Mouse (Mus musculus) ES-E14 (cell line): ENCODE measurements at regions not wholly inside any gene's neighbourhood (a gene's known extent, or its start where the extent isn't known, plus 50 kb on each side); places are given as distances from the start of the nearest gene placed in this dataset.

Source experiments
- DNase-seq: peaks from one replicate; pipeline ENCODE4 v3.0.0-alpha.2; 2013; ENCODE audit warnings: low read depth, low spot score
- H3K27ac ChIP-seq: 2 replicates; pipeline ENCODE4 v1.5.1; 2012; ENCODE audit warnings: low read depth, mild to moderate bottlenecking, low read length, moderate library complexity, mixed read lengths; ENCODE audit not compliant: poor library complexity, insufficient read depth, severe bottlenecking
- H3K36me3 ChIP-seq: 2 replicates; pipeline ENCODE4 v1.6.1; 2012; ENCODE audit warnings: mild to moderate bottlenecking, low read length, moderate library complexity, mixed read lengths; ENCODE audit not compliant: control insufficient read depth, poor library complexity, insufficient read depth, severe bottlenecking
- H3K4me1 ChIP-seq, 2 experiments: fragments of 150-350 bp in 1 of 2; sonication (generic) in 1 of 2; 2 replicates each; pipeline ENCODE4 v1.6.1; 2012; ENCODE audit warnings: low read length in 2 of 2, mild to moderate bottlenecking in 1 of 2, mixed read lengths in 1 of 2; ENCODE audit not compliant: control insufficient read depth in 2 of 2, insufficient read depth in 2 of 2, poor library complexity in 1 of 2
- H3K4me3 ChIP-seq, 2 experiments: fragments of 150-350 bp in 1 of 2; sonication (generic) in 1 of 2; 2 replicates each; pipeline ENCODE4 v1.5.1; 2012; ENCODE audit warnings: low read length in 2 of 2, low read depth in 1 of 2, mild to moderate bottlenecking in 1 of 2, mixed read lengths in 1 of 2; ENCODE audit not compliant: insufficient read depth in 1 of 2, poor library complexity in 1 of 2, severe bottlenecking in 1 of 2
- H3K9ac ChIP-seq: 2 replicates; pipeline ENCODE4 v1.6.1; 2012; ENCODE audit warnings: low read depth, mild to moderate bottlenecking, low read length, mixed read lengths; ENCODE audit not compliant: poor library complexity, insufficient read depth, severe bottlenecking
- H3K9me3 ChIP-seq: fragments of 150-350 bp; sonication (generic); 2 replicates; pipeline ENCODE4 v1.6.1; 2012; ENCODE audit warnings: low read depth, mild to moderate bottlenecking, low read length; ENCODE audit not compliant: control insufficient read depth, insufficient read depth
- CHD2 ChIP-seq: IDR thresholded peaks from 2 replicates; pipeline ENCODE4 v1.6.1; 2014; ENCODE audit warnings: mild to moderate bottlenecking, low read depth, low read length, inconsistent platforms
- HCFC1 ChIP-seq: IDR thresholded peaks from 2 replicates; pipeline ENCODE4 v1.6.1; 2012; ENCODE audit warnings: low read length, inconsistent platforms, borderline replicate concordance; ENCODE audit not compliant: insufficient read depth
- MAFK ChIP-seq: IDR thresholded peaks from 2 replicates; pipeline ENCODE4 v1.6.1; 2014; ENCODE audit warnings: mild to moderate bottlenecking, low read depth, low read length, inconsistent platforms; ENCODE audit not compliant: insufficient read depth
- ZC3H11A ChIP-seq: IDR thresholded peaks from 2 replicates; pipeline ENCODE4 v1.6.1; 2012; ENCODE audit warnings: low read depth, mild to moderate bottlenecking, inconsistent platforms, low read length, borderline replicate concordance
- ZNF384 ChIP-seq: IDR thresholded peaks from 2 replicates; pipeline ENCODE4 v1.6.1; 2012; ENCODE audit warnings: low read depth, low read length, inconsistent platforms
- in situ Hi-C, 2 experiments: fragments of 600-800 bp; cut with MboI; formaldehyde crosslinking; loops; one replicate each; pipeline ENCODE4 v1.15.1; 2025; ENCODE audit warnings: low sequenced_read_pairs in 2 of 2, inconsistent platforms in 1 of 2; ENCODE audit not compliant: unreplicated experiment in 2 of 2

- in situ Hi-C loops, result no loop called here
- Histone ChIP-seq H3K9ac (no peak overlapping the region), H3K36me3 (no peaks in the 10 kb centered on the region), H3K27ac (no peak overlapping the region), H3K4me1 (no peaks in the 10 kb centered on the region), H3K9me3 (no peaks in the 10 kb centered on the region), H3K4me3 (no peak overlapping the region)
- DNase-seq, result no peak
- TF ChIP-seq ZNF384 (no peak), HCFC1 (no peak)
These were observed 580.2 kb downstream of the Psat1 start for GRCm38 (mm10) chr19:15366951-15367350.

GRCm38 (mm10) chr19:15357181-15357580, 590.0 kb downstream of the Psat1 start:
- in situ Hi-C loops, result no loop called here
- no peaks in the 10 kb centered on the region for H3K4me1 ChIP-seq
- no peaks in the 10 kb centered on the region for H3K9me3 ChIP-seq
- TF ChIP-seq MAFK (no peak), CHD2 (no peak), ZC3H11A (no peak), HCFC1 (no peak), ZNF384 (no peak)
- H3K4me3 ChIP-seq, result no peak overlapping the region
- H3K9ac ChIP-seq, result no peak overlapping the region
- H3K36me3 ChIP-seq, result no peaks in the 10 kb centered on the region
- H3K27ac ChIP-seq, result no peak overlapping the region
- no peak for DNase-seq

GRCm38 (mm10) chr19:15348356-15348755, 598.8 kb downstream of the Psat1 start:
- TF ChIP-seq CHD2 (no peak), MAFK (no peak), HCFC1 (no peak), ZC3H11A (no peak)
- Histone ChIP-seq H3K9ac (no peak overlapping the region), H3K9me3 (no peaks in the 10 kb centered on the region), H3K27ac (no peak overlapping the region), H3K36me3 (no peaks in the 10 kb centered on the region), H3K4me3 (no peak overlapping the region), H3K4me1 (no peaks in the 10 kb centered on the region)
- in situ Hi-C loops, result no loop called here
- no peak for DNase-seq

GRCm38 (mm10) chr19:15342229-15342628, 604.9 kb downstream of the Psat1 start:
- Histone ChIP-seq H3K27ac (no peak overlapping the region), H3K9me3 (no peaks in the 10 kb centered on the region), H3K4me3 (no peak overlapping the region), H3K36me3 (no peaks in the 10 kb centered on the region), H3K9ac (no peak overlapping the region), H3K4me1 (no peaks in the 10 kb centered on the region)
- DNase-seq, result no peak
- in situ Hi-C loops, result no loop called here
- no peak for TF ChIP-seq ZNF384
- no peak for TF ChIP-seq ZC3H11A
- TF ChIP-seq CHD2, result no peak
- no peak for TF ChIP-seq HCFC1
- TF ChIP-seq MAFK, result no peak

GRCm38 (mm10) chr19:15340305-15340983, 606.7 kb downstream of the Psat1 start:
- H3K4me1 ChIP-seq, result no peaks in the 10 kb centered on the region
- TF ChIP-seq ZNF384, result no peak
- no peak for TF ChIP-seq CHD2
- TF ChIP-seq HCFC1, result no peak
- H3K9me3 ChIP-seq, result no peaks in the 10 kb centered on the region
- peak overlapping the region; percentile 22 to 27; a peak in 2 of 4 replicates for H3K4me3 ChIP-seq
- DNase-seq, result no peak
- in situ Hi-C loops, result no loop called here
- H3K9ac ChIP-seq, result no peak overlapping the region
- no peak overlapping the region for H3K27ac ChIP-seq
- H3K36me3 ChIP-seq, result no peaks in the 10 kb centered on the region
